Mouse (Mus musculus): ENCODE measurements around the gene Cntrob. TPM values are rescaled to one million over a fixed set of nuclear protein-coding genes. Genes with fewer than 3 reads are reported as not detected.

Gene Cntrob
- polyA plus RNA-seq, 1 experiment from 2014 or later, result 17.3 TPM

- 51% methylated on average over 5 of the region's 5 CpGs for WGBS
- Histone ChIP-seq H3K4me2 (ENCODE audit: low read depth, low read length) (no peak overlapping the region), H3K9me3 (ENCODE audit: control insufficient read depth, low read length) (no peaks in the 10 kb centered on the region), H3K27ac (ENCODE audit: low read length) (no peak overlapping the region), H3K27me3 (replicated peaks; ENCODE audit: control insufficient read depth, insufficient read depth, low read length) (no peaks in the 10 kb centered on the region), H3K4me3 (ENCODE audit: low read length) (no peak overlapping the region), H3K9ac (ENCODE audit: low read depth, low read length) (no peak overlapping the region), H3K4me1 (ENCODE audit: control insufficient read depth, insufficient read depth, low read length) (no peaks in the 10 kb centered on the region), H3K36me3 (ENCODE audit: control insufficient read depth, insufficient read depth, low read length) (no peaks in the 10 kb centered on the region)
- ATAC-seq, result peak; percentile 52; the same call in 1 of the 2 replicates
Observed at GRCm38 (mm10) chr11:69258287-69258686, 65.3 kb downstream of the Cntrob start.

GRCm38 (mm10) chr11:69257807-69258206 lies 65.8 kb downstream of the Cntrob start:
- Histone ChIP-seq H3K4me1 (ENCODE audit: control insufficient read depth, insufficient read depth, low read length) (no peaks in the 10 kb centered on the region), H3K27ac (ENCODE audit: low read length) (no peak overlapping the region), H3K9me3 (ENCODE audit: control insufficient read depth, low read length) (no peaks in the 10 kb centered on the region), H3K4me3 (ENCODE audit: low read length) (no peak overlapping the region), H3K27me3 (replicated peaks; ENCODE audit: control insufficient read depth, insufficient read depth, low read length) (no peaks in the 10 kb centered on the region), H3K9ac (ENCODE audit: low read depth, low read length) (no peak overlapping the region), H3K36me3 (ENCODE audit: control insufficient read depth, insufficient read depth, low read length) (no peaks in the 10 kb centered on the region), H3K4me2 (ENCODE audit: low read depth, low read length) (no peak overlapping the region)
- WGBS, result 58% methylated on average over 4 of the region's 4 CpGs
- no peak; the same call in 1 of the 2 replicates for ATAC-seq

DNA sequence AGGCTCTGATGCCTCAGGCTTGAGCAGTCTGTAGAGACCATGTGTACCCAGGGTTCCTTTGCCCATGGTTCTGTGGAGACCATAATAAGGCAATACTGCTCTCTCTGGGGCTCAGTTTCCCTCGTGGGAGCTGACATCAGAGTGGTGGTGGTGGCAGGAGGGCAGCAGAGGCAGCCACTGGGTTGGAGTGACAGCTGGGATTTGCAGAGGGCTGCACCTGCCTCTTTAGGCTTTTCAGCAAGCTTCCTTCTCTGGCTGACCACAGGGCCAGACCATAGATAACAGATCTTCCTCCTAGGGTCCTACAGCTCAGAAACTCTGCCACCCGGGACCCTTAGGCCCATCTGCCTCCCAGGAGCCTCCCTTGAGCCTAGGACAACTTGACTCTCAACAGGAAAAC lies 66.5 kb downstream of the Cntrob start:
- H3K27ac ChIP-seq (ENCODE audit: low read length), result no peak overlapping the region
- H3K9ac ChIP-seq (ENCODE audit: low read depth, low read length), result no peak overlapping the region
- H3K9me3 ChIP-seq (ENCODE audit: control insufficient read depth, low read length), result no peaks in the 10 kb centered on the region
- no peaks in the 10 kb centered on the region for H3K27me3 ChIP-seq (replicated peaks; ENCODE audit: control insufficient read depth, insufficient read depth, low read length)
- H3K4me1 ChIP-seq (ENCODE audit: control insufficient read depth, insufficient read depth, low read length), result no peaks in the 10 kb centered on the region
- H3K36me3 ChIP-seq (ENCODE audit: control insufficient read depth, insufficient read depth, low read length), result no peaks in the 10 kb centered on the region
- H3K4me2 ChIP-seq (ENCODE audit: low read depth, low read length), result no peak overlapping the region
- no peak overlapping the region for H3K4me3 ChIP-seq (ENCODE audit: low read length)
- WGBS, result 75% methylated on average over 2 of the region's 2 CpGs
- ATAC-seq, result no peak

- no peak for ATAC-seq
- Histone ChIP-seq H3K36me3 (ENCODE audit: control insufficient read depth, insufficient read depth, low read length) (no peaks in the 10 kb centered on the region), H3K4me3 (ENCODE audit: low read length) (no peak overlapping the region), H3K4me2 (ENCODE audit: low read depth, low read length) (no peak overlapping the region), H3K27ac (ENCODE audit: low read length) (no peak overlapping the region), H3K27me3 (replicated peaks; ENCODE audit: control insufficient read depth, insufficient read depth, low read length) (no peaks in the 10 kb centered on the region), H3K9me3 (ENCODE audit: control insufficient read depth, low read length) (no peaks in the 10 kb centered on the region), H3K4me1 (ENCODE audit: control insufficient read depth, insufficient read depth, low read length) (no peaks in the 10 kb centered on the region), H3K9ac (ENCODE audit: low read depth, low read length) (no peak overlapping the region)
- 86% methylated on average over 5 of the region's 5 CpGs for WGBS
Observed at GRCm38 (mm10) chr11:69254808-69255207, 68.8 kb downstream of the Cntrob start.

DNA sequence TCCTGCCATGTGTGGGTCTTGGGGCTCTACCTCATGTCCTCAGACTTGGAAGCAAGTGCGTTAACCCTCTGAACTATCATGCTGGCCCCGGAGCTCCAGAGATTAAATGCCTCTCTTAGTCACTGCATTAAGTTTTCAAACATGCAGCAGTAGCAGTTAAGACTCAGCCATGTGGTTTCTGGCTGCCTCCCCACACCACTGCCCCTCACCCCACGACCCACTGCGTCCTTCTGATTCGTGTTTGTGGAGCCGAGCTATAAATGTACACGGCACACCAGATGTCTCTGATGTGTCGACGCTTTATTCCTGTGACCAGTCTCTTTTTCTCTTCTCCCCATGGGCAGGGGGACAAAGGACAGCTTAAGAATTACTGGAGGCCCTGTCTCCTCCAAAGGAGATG lies 70.4 kb downstream of the Cntrob start:
- Histone ChIP-seq H3K36me3 (ENCODE audit: control insufficient read depth, insufficient read depth, low read length) (no peaks in the 10 kb centered on the region), H3K27me3 (replicated peaks; ENCODE audit: control insufficient read depth, insufficient read depth, low read length) (no peaks in the 10 kb centered on the region), H3K4me1 (ENCODE audit: control insufficient read depth, insufficient read depth, low read length) (no peaks in the 10 kb centered on the region), H3K9ac (ENCODE audit: low read depth, low read length) (no peak overlapping the region), H3K9me3 (ENCODE audit: control insufficient read depth, low read length) (no peaks in the 10 kb centered on the region), H3K4me3 (ENCODE audit: low read length) (no peak overlapping the region), H3K27ac (ENCODE audit: low read length) (no peak overlapping the region), H3K4me2 (ENCODE audit: low read depth, low read length) (no peak overlapping the region)
- no peak for ATAC-seq
- WGBS, result 43% methylated on average over 9 of the region's 9 CpGs

DNA sequence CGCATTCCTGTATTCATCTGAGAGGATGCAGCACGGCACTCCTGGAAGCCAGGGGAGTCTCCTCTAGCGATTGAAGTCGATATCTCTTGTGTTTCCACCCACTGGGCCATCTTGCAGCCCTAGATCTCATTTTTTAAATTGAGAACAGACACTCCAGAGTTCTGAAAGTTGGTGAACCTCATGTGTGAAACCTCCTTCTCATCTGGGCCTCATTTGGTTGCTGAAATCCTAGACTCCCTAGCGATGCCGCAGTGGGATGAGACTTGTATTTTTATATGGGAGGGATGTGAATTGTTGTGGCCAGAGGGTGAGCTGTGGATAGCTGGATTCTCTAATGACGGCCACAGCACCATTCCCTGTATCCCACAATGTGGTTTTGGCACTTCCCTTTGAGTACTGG lies 71.6 kb downstream of the Cntrob start:
- Histone ChIP-seq H3K27ac (ENCODE audit: low read length) (no peak overlapping the region), H3K4me1 (ENCODE audit: control insufficient read depth, insufficient read depth, low read length) (no peaks in the 10 kb centered on the region), H3K4me3 (ENCODE audit: low read length) (no peak overlapping the region), H3K9me3 (ENCODE audit: control insufficient read depth, low read length) (no peaks in the 10 kb centered on the region), H3K27me3 (replicated peaks; ENCODE audit: control insufficient read depth, insufficient read depth, low read length) (no peaks in the 10 kb centered on the region), H3K4me2 (ENCODE audit: low read depth, low read length) (no peak overlapping the region), H3K9ac (ENCODE audit: low read depth, low read length) (no peak overlapping the region), H3K36me3 (ENCODE audit: control insufficient read depth, insufficient read depth, low read length) (no peaks in the 10 kb centered on the region)
- no peak for ATAC-seq
- 79% methylated on average over 7 of the region's 7 CpGs for WGBS

- 56% methylated on average over 14 of the region's 14 CpGs for WGBS
- ATAC-seq, result no peak
- Histone ChIP-seq H3K9ac (ENCODE audit: low read depth, low read length) (no peak overlapping the region), H3K27ac (ENCODE audit: low read length) (no peak overlapping the region), H3K27me3 (replicated peaks; ENCODE audit: control insufficient read depth, insufficient read depth, low read length) (no peaks in the 10 kb centered on the region), H3K4me2 (ENCODE audit: low read depth, low read length) (no peak overlapping the region), H3K4me1 (ENCODE audit: control insufficient read depth, insufficient read depth, low read length) (no peaks in the 10 kb centered on the region), H3K9me3 (ENCODE audit: control insufficient read depth, low read length) (no peaks in the 10 kb centered on the region), H3K4me3 (ENCODE audit: low read length) (no peak overlapping the region), H3K36me3 (ENCODE audit: control insufficient read depth, insufficient read depth, low read length) (no peaks in the 10 kb centered on the region)
Observed at GRCm38 (mm10) chr11:69251135-69251842, 72.3 kb downstream of the Cntrob start.

GRCm38 (mm10) chr11:69250106-69250505 lies 73.5 kb downstream of the Cntrob start:
- Histone ChIP-seq H3K9ac (ENCODE audit: low read depth, low read length) (no peak overlapping the region), H3K4me3 (ENCODE audit: low read length) (no peak overlapping the region), H3K4me2 (ENCODE audit: low read depth, low read length) (no peak overlapping the region), H3K36me3 (ENCODE audit: control insufficient read depth, insufficient read depth, low read length) (no peaks in the 10 kb centered on the region), H3K27me3 (replicated peaks; ENCODE audit: control insufficient read depth, insufficient read depth, low read length) (no peaks in the 10 kb centered on the region), H3K4me1 (ENCODE audit: control insufficient read depth, insufficient read depth, low read length) (peaks cover 4% of the 10 kb centered on the region; the same call in 1 of the 2 replicates), H3K27ac (ENCODE audit: low read length) (no peak overlapping the region), H3K9me3 (ENCODE audit: control insufficient read depth, low read length) (no peaks in the 10 kb centered on the region)
- 75% methylated on average over 5 of the region's 5 CpGs for WGBS
- ATAC-seq, result no peak

Data from intestine, embryonic 16.5 days (tissue).